Mouse (Mus musculus): ENCODE data around the gene Vrtn. TPM values are rescaled to one million over a fixed set of nuclear protein-coding genes. Genes with fewer than 3 reads are reported as not detected.
A peak's percentile ranks its signal among the peaks of the same experiment; 100 is the strongest.

Gene Vrtn
- polyA plus RNA-seq (2016; fragmentation: Nextera tagmentation; extraction: Ambion mirVana), result not detected in 2 replicates

DNA sequence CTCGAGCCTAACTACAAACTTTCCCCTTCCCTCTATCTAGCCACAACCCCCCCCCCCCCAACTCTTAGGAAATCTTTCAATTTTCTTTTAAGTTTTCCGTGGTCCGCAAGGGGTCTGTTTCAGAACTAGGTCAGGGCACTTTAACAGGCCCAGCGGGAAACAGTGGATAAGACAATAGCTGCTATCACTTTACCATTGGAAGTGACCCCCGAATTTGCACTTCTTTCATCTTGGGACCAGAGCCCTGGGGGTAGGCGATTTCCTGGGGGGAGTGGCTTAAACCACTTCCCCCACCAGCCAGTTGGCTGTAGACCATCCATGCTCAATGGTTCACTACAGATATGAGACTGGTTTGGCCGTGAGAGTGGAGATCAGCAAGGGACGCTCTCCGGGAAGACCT is at the start of gene Vrtn:
Vrtn (plus strand) TSS at position 366 of the 400 bp plus-strand sequence.
- DNase-seq (ENCODE audit: extremely low spot score, low spot score), result no peak
- H3K27ac ChIP-seq, result no peak within 1 kb of the TSS
- peaks cover 59% of the 10 kb centered on the region for H3K27me3 ChIP-seq (ENCODE audit: poor library complexity, severe bottlenecking)
- peaks cover 21% of the 10 kb centered on the region for H3K4me1 ChIP-seq
- peak within 1 kb of the TSS; percentile 23; the same call in 1 of the 2 replicates for H3K4me3 ChIP-seq
- 2% methylated on average over 9 of the region's 9 CpGs for WGBS
- H3K9me3 ChIP-seq, result no peaks in the 10 kb centered on the region
- H3K36me3 ChIP-seq (replicated peaks), result no peaks in the 10 kb centered on the region

DNA sequence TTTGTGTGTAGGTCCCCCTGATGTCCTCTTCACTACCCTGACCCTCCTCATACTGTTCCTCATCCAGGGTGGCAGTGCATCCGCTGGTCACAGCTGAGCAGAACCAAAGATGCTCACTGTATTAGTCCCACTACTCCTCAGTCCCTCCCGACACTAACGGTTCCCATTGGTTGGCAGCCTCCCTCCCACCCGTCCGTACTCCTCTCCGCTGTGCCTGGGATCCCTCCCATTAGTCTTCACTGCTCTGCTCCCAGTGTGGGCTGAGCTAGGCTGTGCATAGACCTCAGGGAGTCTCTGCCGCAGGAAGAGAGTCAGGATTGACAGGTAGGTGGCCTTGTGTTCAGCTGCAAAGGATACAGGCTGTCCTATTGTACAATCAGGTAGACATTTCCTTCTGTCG is 42.5 kb upstream of the Vrtn start:
- no peak overlapping the region for H3K4me3 ChIP-seq
- H3K27ac ChIP-seq, result no peak overlapping the region
- no peaks in the 10 kb centered on the region for H3K4me1 ChIP-seq
- peaks cover 29% of the 10 kb centered on the region for H3K27me3 ChIP-seq (ENCODE audit: poor library complexity, severe bottlenecking)
- H3K36me3 ChIP-seq (replicated peaks), result peaks cover 11% of the 10 kb centered on the region
- no peak for DNase-seq (ENCODE audit: extremely low spot score, low spot score)
- 26% methylated on average over 8 of the region's 8 CpGs for WGBS
- no peaks in the 10 kb centered on the region for H3K9me3 ChIP-seq

DNA sequence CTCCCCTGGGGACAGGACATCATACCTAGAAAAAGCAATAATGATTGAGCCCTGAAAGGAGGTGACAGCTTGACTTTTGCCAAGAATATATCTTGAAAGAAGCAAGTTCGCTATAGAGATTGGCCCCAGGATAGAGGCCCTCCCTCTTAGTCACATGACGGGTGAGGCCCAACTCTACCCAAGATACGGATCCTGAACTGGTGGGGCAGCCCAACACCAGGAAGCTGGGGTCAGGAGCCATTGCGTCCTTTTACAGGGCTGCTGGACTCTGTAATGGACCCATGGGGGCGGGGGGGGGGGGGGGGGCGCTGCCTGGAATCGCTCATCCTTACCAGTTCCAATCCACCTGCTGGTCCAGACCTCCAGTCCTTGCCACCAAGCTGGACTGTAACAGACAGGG is 36.8 kb upstream of the Vrtn start:
- H3K36me3 ChIP-seq (replicated peaks), result peaks cover 53% of the 10 kb centered on the region
- H3K27ac ChIP-seq, result no peak overlapping the region
- 0 out of 2 replicates have a peak, but pooled peaks cover 4% of the 10 kb centered on the region for H3K4me1 ChIP-seq
- H3K27me3 ChIP-seq (ENCODE audit: poor library complexity, severe bottlenecking), result peaks cover 4% of the 10 kb centered on the region
- no peak overlapping the region for H3K4me3 ChIP-seq
- DNase-seq (ENCODE audit: extremely low spot score, low spot score), result no peak
- 88% methylated on average over 7 of the region's 7 CpGs for WGBS
- H3K9me3 ChIP-seq, result no peaks in the 10 kb centered on the region

DNA sequence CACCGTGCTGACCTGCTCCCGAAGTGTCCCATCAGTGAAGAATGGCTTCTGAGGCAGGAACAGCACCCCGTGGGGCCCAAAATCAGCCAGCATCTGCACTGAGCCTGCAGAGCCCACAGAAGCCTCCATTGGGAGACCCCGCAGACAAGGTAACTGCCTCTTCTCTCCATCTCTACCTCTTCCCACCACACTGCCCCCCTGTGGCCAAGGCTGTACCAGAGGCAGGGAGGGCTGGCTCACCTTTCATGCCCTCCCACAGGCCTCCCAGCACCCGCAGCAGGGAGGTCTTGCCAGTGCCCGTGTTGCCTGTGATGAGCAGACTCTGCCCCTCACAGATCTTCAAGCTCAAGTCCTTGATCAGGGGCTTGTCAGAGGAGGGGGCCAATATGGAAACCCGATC is 35.0 kb upstream of the Vrtn start:
- no peak for DNase-seq (ENCODE audit: extremely low spot score, low spot score)
- WGBS, result 70% methylated on average over 7 of the region's 7 CpGs

DNA sequence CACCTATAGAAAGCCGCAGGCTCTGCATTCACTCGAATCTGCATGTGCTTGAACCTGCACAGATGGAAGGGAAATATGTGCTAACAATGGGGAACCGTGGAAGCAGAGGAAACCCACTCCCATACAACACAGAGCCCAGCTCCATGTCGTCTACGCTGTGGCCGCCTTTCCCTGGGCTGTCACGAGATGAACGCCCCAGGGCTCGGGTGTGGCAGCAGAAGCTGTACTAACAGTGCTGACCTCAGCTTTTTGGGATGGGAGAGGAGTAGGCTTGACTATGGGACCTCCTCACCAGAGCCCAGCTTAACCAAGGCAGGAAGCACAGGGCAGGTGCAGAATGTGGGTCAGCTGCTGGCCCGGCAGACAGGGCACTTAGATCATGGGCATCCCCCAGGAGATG is 29.1 kb upstream of the Vrtn start:
- peaks cover 13% of the 10 kb centered on the region for H3K4me1 ChIP-seq
- WGBS, result 92% methylated on average over 10 of the region's 10 CpGs
- H3K27ac ChIP-seq, result no peak overlapping the region
- no peak for DNase-seq (ENCODE audit: extremely low spot score, low spot score)
- H3K4me3 ChIP-seq, result no peak overlapping the region
- H3K36me3 ChIP-seq (replicated peaks), result peaks cover 26% of the 10 kb centered on the region
- H3K27me3 ChIP-seq (ENCODE audit: poor library complexity, severe bottlenecking), result no peaks in the 10 kb centered on the region
- H3K9me3 ChIP-seq, result no peaks in the 10 kb centered on the region

More for the DNA sequence above, 35.0 kb upstream of the Vrtn start:
- H3K4me1 ChIP-seq, result 0 out of 2 replicates have a peak, but pooled peaks cover 4% of the 10 kb centered on the region
- H3K9me3 ChIP-seq, result no peaks in the 10 kb centered on the region
- no peak overlapping the region for H3K27ac ChIP-seq
- H3K4me3 ChIP-seq, result no peak overlapping the region
- peaks cover 56% of the 10 kb centered on the region for H3K36me3 ChIP-seq (replicated peaks)
- no peaks in the 10 kb centered on the region for H3K27me3 ChIP-seq (ENCODE audit: poor library complexity, severe bottlenecking)

DNA sequence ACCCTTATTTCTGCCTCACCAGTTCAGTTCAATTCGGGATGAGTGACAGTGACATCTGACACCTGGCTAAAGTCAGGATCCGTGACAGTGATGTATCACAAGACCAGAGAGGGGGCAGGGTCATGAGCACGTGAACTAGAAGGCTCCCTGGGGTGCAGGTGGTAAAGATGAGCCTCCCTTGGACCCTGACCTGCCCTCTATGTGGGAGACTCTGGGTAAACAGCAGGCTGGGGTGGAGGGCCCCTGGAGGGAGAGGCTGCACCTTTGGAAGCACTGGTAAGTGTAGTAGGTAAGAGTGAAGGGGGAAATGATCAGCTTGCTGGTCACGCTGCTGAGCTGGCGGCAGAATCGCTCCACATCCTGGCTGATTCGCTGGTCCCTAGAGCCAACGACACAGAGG is 28.3 kb upstream of the Vrtn start:
- no peak overlapping the region for H3K27ac ChIP-seq
- DNase-seq (ENCODE audit: extremely low spot score, low spot score), result no peak
- H3K4me1 ChIP-seq, result peaks cover 14% of the 10 kb centered on the region
- peaks cover 24% of the 10 kb centered on the region for H3K36me3 ChIP-seq (replicated peaks)
- no peaks in the 10 kb centered on the region for H3K9me3 ChIP-seq
- no peak overlapping the region for H3K4me3 ChIP-seq
- no peaks in the 10 kb centered on the region for H3K27me3 ChIP-seq (ENCODE audit: poor library complexity, severe bottlenecking)
- 75% methylated on average over 8 of the region's 8 CpGs for WGBS

DNA sequence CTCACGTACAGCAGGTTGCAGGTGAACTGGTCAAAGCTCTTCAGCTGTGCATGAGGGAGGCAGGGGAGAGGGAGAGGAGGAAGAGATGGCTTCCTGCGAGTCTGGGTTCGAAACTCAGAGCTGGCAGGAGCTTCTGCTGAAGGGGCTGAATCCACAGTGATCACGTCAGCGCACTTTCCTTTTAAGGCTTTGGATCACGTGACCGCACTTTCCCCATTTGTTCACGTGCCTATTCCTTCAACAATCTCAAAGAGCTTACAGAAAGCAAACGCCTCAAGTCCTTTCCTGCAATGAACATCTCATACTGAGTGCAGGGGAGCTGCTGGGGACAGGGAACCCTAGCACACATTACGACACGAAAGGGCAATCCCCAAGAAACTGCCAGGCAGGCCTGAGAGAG is 26.8 kb upstream of the Vrtn start:
- H3K27ac ChIP-seq, result no peak overlapping the region
- no peak for DNase-seq (ENCODE audit: extremely low spot score, low spot score)
- WGBS, result 86% methylated on average over 11 of the region's 11 CpGs
- H3K4me1 ChIP-seq, result peaks cover 17% of the 10 kb centered on the region
- peaks cover 14% of the 10 kb centered on the region for H3K36me3 ChIP-seq (replicated peaks)
- no peaks in the 10 kb centered on the region for H3K27me3 ChIP-seq (ENCODE audit: poor library complexity, severe bottlenecking)
- H3K4me3 ChIP-seq, result no peak overlapping the region
- no peaks in the 10 kb centered on the region for H3K9me3 ChIP-seq

DNA sequence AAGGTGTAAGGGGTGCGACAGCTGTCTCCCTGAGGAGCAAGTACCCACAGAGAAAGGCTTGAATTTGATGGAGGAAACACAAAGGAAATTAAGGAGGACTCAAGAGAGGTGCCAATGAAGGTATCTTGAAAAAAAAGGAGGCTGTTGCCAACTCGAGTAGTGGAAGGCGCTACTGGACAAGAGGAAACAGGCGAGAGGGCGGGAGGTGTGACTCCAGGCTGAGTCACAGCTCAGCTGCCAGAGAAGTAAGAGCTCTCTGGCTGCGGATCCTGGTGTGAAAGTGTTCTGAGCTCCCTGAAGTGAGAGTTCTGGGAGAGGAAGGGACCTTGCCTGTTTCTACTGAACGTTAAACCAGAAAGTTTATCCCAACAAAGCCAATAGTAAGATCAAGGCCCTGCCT is 26.3 kb upstream of the Vrtn start:
- peaks cover 11% of the 10 kb centered on the region; the same call in 1 of the 2 replicates for H3K36me3 ChIP-seq (replicated peaks)
- H3K4me1 ChIP-seq, result peaks cover 17% of the 10 kb centered on the region
- 84% methylated on average over 7 of the region's 7 CpGs for WGBS
- no peaks in the 10 kb centered on the region for H3K27me3 ChIP-seq (ENCODE audit: poor library complexity, severe bottlenecking)
- H3K9me3 ChIP-seq, result no peaks in the 10 kb centered on the region
- no peak for DNase-seq (ENCODE audit: extremely low spot score, low spot score)
- H3K27ac ChIP-seq, result no peak overlapping the region
- no peak overlapping the region for H3K4me3 ChIP-seq

DNA sequence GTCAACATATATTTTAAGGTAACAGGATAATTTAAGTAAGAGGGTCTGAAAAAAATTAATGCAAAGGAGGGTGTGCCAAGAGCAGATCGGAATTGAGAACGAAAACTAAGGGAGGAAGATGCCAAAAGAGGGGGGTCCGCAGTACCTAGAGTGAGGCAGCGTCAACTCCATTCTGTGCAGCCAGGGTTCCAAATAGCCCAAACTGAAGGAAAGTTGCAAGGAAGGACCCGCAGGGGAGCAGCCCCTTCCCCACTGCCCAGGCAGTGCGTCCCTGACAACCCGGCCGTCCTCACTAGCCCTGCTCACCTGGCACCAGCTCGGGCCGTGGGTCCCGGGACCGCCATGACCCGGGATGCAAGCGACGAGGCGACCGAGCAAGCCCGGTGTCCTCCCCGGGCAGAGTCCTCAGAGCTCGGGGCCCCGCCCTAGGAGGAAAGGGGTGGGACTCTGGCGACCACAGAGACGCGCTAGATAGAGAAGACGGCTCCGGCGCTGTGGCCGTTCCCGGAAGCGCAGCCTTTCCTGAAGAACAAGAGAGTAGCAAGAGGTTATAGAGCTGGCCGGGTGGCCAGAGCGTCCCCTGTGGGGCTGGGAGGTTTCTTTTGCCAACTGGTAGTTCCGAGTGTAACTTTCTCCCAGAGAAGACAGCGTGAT is 23.7 kb upstream of the Vrtn start, which contains the start of gene Abcd4:
Abcd4 (minus strand) TSS at position 437 of the 654 bp plus-strand sequence.
- H3K36me3 ChIP-seq (replicated peaks), result peaks cover 10% of the 10 kb centered on the region; the same call in 1 of the 2 replicates
- under 1% methylated on average over 34 of the region's 34 CpGs for WGBS
- peaks cover 20% of the 10 kb centered on the region for H3K4me1 ChIP-seq
- peak; percentile 92 for DNase-seq (ENCODE audit: extremely low spot score, low spot score)
- H3K27me3 ChIP-seq (ENCODE audit: poor library complexity, severe bottlenecking), result no peaks in the 10 kb centered on the region
- peak within 1 kb of the TSS; percentile 84 for H3K4me3 ChIP-seq
- peak within 1 kb of the TSS; percentile 92 for H3K27ac ChIP-seq
- no peaks in the 10 kb centered on the region for H3K9me3 ChIP-seq

DNA sequence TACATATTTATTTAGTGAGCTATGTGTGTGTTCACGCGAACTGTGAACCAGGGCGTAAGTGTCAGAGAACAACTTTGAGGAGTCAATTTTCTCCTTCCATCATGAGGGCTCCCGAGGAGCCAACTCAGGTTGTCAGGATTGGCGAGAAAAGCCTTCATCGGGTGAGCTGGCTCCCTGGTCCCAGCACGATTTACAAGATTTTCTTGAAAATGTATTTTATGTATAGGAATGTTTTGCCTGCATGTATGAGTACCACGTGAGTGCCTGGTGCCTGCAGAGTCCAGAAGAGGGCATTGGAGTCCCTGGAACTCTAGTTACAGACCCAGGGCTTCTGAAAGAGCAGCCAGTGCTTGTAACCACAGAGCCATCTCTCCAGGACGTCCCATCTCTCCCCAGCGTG is 23.2 kb upstream of the Vrtn start:
- peaks cover 7% of the 10 kb centered on the region; the same call in 1 of the 2 replicates for H3K36me3 ChIP-seq (replicated peaks)
- H3K4me3 ChIP-seq, result peak overlapping the region; percentile 84
- peak; percentile 38 for DNase-seq (ENCODE audit: extremely low spot score, low spot score)
- peaks cover 18% of the 10 kb centered on the region for H3K4me1 ChIP-seq
- H3K27ac ChIP-seq, result peak overlapping the region; percentile 92
- H3K9me3 ChIP-seq, result no peaks in the 10 kb centered on the region
- H3K27me3 ChIP-seq (ENCODE audit: poor library complexity, severe bottlenecking), result no peaks in the 10 kb centered on the region
- 10% methylated on average over 10 of the region's 10 CpGs for WGBS

DNA sequence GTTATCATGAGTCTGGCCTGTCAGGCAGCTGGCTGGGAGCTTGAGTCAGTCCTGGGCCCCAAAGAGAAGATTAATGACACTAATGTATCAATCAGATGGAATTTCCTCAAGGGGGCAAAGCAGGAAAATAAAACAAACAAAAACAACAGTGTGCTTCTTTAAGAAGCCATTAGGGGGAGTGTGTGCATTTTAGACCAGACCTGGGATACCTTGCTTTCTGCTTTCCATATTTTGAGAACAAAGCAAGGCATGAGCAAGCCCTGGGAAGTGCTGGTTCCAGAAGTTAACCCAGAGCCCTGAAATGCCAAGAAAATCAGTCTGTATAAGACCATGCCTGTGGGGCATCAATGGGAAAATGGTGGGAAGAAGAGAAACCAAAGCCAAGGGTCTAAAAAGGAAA is 19.8 kb upstream of the Vrtn start:
- Histone ChIP-seq H3K36me3 (replicated peaks) (no peaks in the 10 kb centered on the region), H3K27me3 (ENCODE audit: poor library complexity, severe bottlenecking) (peaks cover 23% of the 10 kb centered on the region), H3K9me3 (no peaks in the 10 kb centered on the region), H3K4me3 (no peak overlapping the region), H3K27ac (0 out of 2 replicates have a peak overlapping the region, but pooled peaks have one; percentile 35), H3K4me1 (peaks cover 29% of the 10 kb centered on the region)
- DNase-seq (ENCODE audit: extremely low spot score, low spot score), result no peak

DNA sequence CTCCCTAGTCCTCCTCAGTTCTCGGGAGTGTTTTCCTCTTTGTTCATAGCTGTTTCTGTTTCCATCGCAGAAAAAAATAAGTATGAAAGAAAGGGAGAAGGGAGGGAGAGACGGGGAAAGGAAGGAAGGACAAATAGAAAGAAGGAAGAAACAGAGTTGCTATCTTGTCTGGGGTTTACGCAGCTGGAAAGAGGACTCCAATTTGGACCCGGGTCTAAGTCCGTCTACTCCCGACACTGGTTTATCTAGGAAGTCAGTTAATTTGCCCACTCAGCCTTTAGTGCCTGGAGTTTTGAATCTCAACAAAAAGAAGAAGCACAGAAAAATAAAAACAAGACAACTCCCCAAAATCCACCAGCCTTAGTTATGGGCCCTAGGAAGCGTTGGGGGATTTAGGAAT is 16.2 kb upstream of the Vrtn start:
- H3K4me3 ChIP-seq, result no peak overlapping the region

DNA sequence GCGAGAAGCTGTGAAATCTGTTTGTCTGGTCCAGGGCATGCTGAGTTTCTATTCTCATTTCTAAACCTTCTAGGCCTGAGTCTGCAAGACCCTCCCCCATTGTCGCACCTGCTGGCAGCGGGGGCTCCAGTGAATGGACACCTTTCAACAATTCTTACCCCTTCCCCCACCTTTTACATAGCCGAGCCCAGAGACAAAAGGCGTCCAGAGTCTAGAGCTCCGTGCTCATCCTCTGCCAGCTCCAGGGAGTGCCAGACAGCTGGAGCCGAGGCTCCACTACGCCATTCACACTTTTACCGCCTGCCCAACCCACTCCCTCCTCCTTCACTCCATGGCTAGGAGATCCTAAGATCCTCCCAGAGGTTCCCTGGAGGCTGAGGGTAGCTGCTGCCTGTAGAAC is 15.7 kb upstream of the Vrtn start:
- Histone ChIP-seq H3K27me3 (ENCODE audit: poor library complexity, severe bottlenecking) (peaks cover 34% of the 10 kb centered on the region), H3K4me3 (peak overlapping the region; percentile 33), H3K36me3 (replicated peaks) (no peaks in the 10 kb centered on the region), H3K9me3 (no peaks in the 10 kb centered on the region), H3K27ac (peak overlapping the region; percentile 70), H3K4me1 (peaks cover 17% of the 10 kb centered on the region)
- DNase-seq (ENCODE audit: extremely low spot score, low spot score), result peak; percentile 17
- 1% methylated on average over 9 of the region's 9 CpGs for WGBS

More for the DNA sequence above, 16.2 kb upstream of the Vrtn start:
- H3K27me3 ChIP-seq (ENCODE audit: poor library complexity, severe bottlenecking), result peaks cover 34% of the 10 kb centered on the region
- WGBS, result 16% methylated on average over 8 of the region's 8 CpGs
- peaks cover 17% of the 10 kb centered on the region for H3K4me1 ChIP-seq
- H3K27ac ChIP-seq, result no peak overlapping the region
- no peaks in the 10 kb centered on the region for H3K36me3 ChIP-seq (replicated peaks)
- no peak for DNase-seq (ENCODE audit: extremely low spot score, low spot score)
- H3K9me3 ChIP-seq, result no peaks in the 10 kb centered on the region

All from forebrain, embryonic 10.5 days (tissue).